Mouse (Mus musculus) neural tube, embryonic 14.5 days (tissue): ENCODE measurements around the gene Sema4c. TPM values are rescaled to one million over a fixed set of nuclear protein-coding genes. Genes with fewer than 3 reads are reported as not detected.
A peak's percentile ranks its signal among the peaks of the same experiment; 100 is the strongest.

Experiments used
- ATAC-seq: fragments of 200-750 bp; cut with Nextera tagmentation; 2 replicates; pipeline ENCODE4 v1.8.0; 2017; ENCODE audit warnings: low read depth, mild to moderate bottlenecking, moderate TSS enrichment, moderate library complexity
- H3K27ac ChIP-seq: fragments of 300-500 bp; sonication (generic); 2 replicates; pipeline ENCODE4 v1.5.1; 2014; ENCODE audit warnings: low read depth, mild to moderate bottlenecking, control low read depth, low read length, moderate library complexity, mixed read lengths
- H3K27me3 ChIP-seq: fragments of 300-500 bp; sonication (generic); 2 replicates; pipeline ENCODE4 v1.6.1; 2014; ENCODE audit warnings: low read length; ENCODE audit not compliant: control insufficient read depth, insufficient read depth
- H3K36me3 ChIP-seq: fragments of 300-500 bp; sonication (generic); 2 replicates; pipeline ENCODE4 v1.6.1; 2014; ENCODE audit warnings: low read length, mixed read lengths; ENCODE audit not compliant: control insufficient read depth, insufficient read depth
- H3K4me1 ChIP-seq: fragments of 300-500 bp; sonication (generic); 2 replicates; pipeline ENCODE4 v1.6.1; 2014; ENCODE audit warnings: low read length; ENCODE audit not compliant: control insufficient read depth, insufficient read depth
- H3K4me2 ChIP-seq: fragments of 300-500 bp; sonication (generic); 2 replicates; pipeline ENCODE4 v1.6.1; 2014; ENCODE audit warnings: mild to moderate bottlenecking, low read depth, low read length, control low read depth
- H3K4me3 ChIP-seq: fragments of 300-500 bp; sonication (generic); 2 replicates; pipeline ENCODE4 v1.5.1; 2014; ENCODE audit warnings: low read depth, low read length, control low read depth, mixed read lengths
- H3K9ac ChIP-seq: fragments of 300-500 bp; sonication (generic); replicated peaks from 2 replicates; pipeline ENCODE4 v1.6.1; 2014; ENCODE audit warnings: low read depth, mild to moderate bottlenecking, control low read depth, low read length, mixed read lengths
- H3K9me3 ChIP-seq: fragments of 300-500 bp; sonication (generic); 2 replicates; pipeline ENCODE4 v1.6.1; 2016; ENCODE audit warnings: low read length; ENCODE audit not compliant: control insufficient read depth
- WGBS: fragments of 180-500 bp; shearing (Covaris S2); extraction: QIAGEN DNeasy Blood & Tissue Kit; methylation state at CpG from one replicate; pipeline ENCODE4 v1.1.7; 2014; 5-methylcytosine and 5-hydroxymethylcytosine counted together
- polyA plus RNA-seq: library from polyadenylated mRNA; unstranded; fragments of >200 nt; fragmentation: Nextera tagmentation; extraction: Ambion mirVana; gene quantifications from 2 replicates; pipeline ENCODE4 v1.2.1, GENCODE M21; 2014

Gene Sema4c
- polyA plus RNA-seq, 1 experiment from 2014 or later, result 5.2 TPM

- no peak for ATAC-seq
Measured at GRCm38 (mm10) chr1:36593099-36593498, 35.0 kb upstream of the Sema4c start.

DNA sequence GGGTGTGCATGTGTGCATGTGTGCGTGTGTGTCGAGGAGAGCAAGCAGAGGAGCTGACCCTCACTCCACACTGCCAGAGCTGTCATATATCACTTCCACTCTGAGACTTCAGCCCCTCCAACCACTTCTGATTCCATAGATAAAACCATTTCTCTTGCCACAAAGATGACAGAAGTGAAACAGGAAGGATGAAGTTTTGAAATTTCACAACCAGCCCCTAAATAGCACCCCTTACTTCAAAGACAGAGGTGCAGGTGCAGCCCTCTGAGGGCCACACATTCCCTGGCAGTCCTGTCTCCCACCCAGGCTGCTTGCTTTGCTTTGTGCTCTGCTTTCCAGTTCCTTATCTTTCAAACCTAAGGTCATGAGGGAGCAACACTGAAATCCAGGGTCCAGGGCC lies 33.3 kb upstream of the Sema4c start:
- no peak overlapping the region for H3K4me2 ChIP-seq
- WGBS, result 75% methylated on average over 2 of the region's 2 CpGs
- peaks cover 4% of the 10 kb centered on the region; the same call in 1 of the 2 replicates for H3K4me1 ChIP-seq
- no peaks in the 10 kb centered on the region for H3K27me3 ChIP-seq
- no peak overlapping the region for H3K27ac ChIP-seq
- H3K36me3 ChIP-seq, result no peaks in the 10 kb centered on the region
- H3K9me3 ChIP-seq, result no peaks in the 10 kb centered on the region
- no peak for ATAC-seq
- H3K9ac ChIP-seq, result no peak overlapping the region
- H3K4me3 ChIP-seq, result no peak overlapping the region

More at GRCm38 (mm10) chr1:36593099-36593498, 35.0 kb upstream of the Sema4c start:
- WGBS, result 7% methylated on average over 1 of the region's 1 CpGs
- H3K4me3 ChIP-seq, result no peak overlapping the region
- H3K4me2 ChIP-seq, result no peak overlapping the region
- H3K9me3 ChIP-seq, result no peaks in the 10 kb centered on the region
- no peaks in the 10 kb centered on the region for H3K27me3 ChIP-seq
- H3K9ac ChIP-seq, result no peak overlapping the region
- no peak overlapping the region for H3K27ac ChIP-seq
- peaks cover 4% of the 10 kb centered on the region; the same call in 1 of the 2 replicates for H3K4me1 ChIP-seq
- H3K36me3 ChIP-seq, result no peaks in the 10 kb centered on the region

DNA sequence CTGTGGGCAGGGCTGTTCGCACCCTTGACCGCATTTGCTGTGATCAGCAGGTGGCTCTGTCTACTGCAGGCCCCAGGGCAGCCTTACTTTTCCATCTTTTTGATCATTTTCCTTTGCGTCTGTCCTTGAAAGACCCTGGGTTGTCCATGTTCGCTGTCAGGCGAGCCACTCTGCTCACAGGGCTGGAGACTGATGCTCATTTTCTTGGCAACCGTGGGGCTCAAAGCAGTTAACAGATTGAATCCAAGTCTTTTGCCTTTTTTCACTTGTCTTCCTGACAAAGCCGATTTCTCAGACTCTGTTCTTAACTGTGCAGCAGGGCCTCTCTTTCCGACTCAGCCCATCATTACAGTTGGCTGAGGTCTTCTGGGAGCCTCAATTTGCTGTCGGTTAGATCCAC lies 32.5 kb upstream of the Sema4c start:
- H3K27me3 ChIP-seq, result no peaks in the 10 kb centered on the region
- H3K4me2 ChIP-seq, result no peak overlapping the region
- H3K9ac ChIP-seq, result no peak overlapping the region
- H3K27ac ChIP-seq, result no peak overlapping the region
- no peaks in the 10 kb centered on the region for H3K9me3 ChIP-seq
- no peak overlapping the region for H3K4me3 ChIP-seq
- no peak for ATAC-seq
- no peaks in the 10 kb centered on the region for H3K36me3 ChIP-seq
- peaks cover 4% of the 10 kb centered on the region; the same call in 1 of the 2 replicates for H3K4me1 ChIP-seq
- WGBS, result 66% methylated on average over 9 of the region's 9 CpGs

DNA sequence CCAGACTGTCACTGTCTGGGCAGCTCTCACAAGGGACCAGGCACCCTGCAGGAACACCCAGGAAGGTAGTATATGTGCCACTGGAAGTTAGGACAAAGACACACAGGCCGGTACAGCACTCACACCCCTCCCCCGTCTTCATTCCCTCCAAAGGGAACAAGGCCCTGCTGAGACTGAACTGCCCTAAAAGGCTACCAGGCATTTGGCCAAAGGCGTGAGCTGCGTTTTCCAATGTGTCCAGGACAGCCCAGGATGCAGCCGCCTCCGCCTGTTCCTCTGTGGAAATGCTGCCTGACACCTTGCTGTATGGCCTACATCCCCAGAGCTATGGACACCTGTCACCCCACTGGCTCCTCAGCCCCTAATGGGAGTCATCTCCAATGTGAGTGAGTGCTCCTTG lies 31.3 kb upstream of the Sema4c start:
- H3K9ac ChIP-seq, result no peak overlapping the region
- no peaks in the 10 kb centered on the region; the same call in 1 of the 2 replicates for H3K4me1 ChIP-seq
- no peak overlapping the region for H3K4me3 ChIP-seq
- H3K27me3 ChIP-seq, result no peaks in the 10 kb centered on the region
- no peaks in the 10 kb centered on the region for H3K9me3 ChIP-seq
- no peak overlapping the region for H3K4me2 ChIP-seq
- WGBS, result 43% methylated on average over 6 of the region's 6 CpGs
- H3K27ac ChIP-seq, result no peak overlapping the region
- ATAC-seq, result no peak
- no peaks in the 10 kb centered on the region for H3K36me3 ChIP-seq

GRCm38 (mm10) chr1:36588476-36589450 lies 30.6 kb upstream of the Sema4c start:
- Histone ChIP-seq H3K4me2 (no peak overlapping the region), H3K36me3 (no peaks in the 10 kb centered on the region), H3K27me3 (no peaks in the 10 kb centered on the region), H3K27ac (peak overlapping the region; percentile 22; the same call in 1 of the 2 replicates), H3K4me1 (no peaks in the 10 kb centered on the region; the same call in 1 of the 2 replicates), H3K9ac (no peak overlapping the region), H3K4me3 (no peak overlapping the region), H3K9me3 (no peaks in the 10 kb centered on the region)
- ATAC-seq, result peak; percentile 62
- 64% methylated on average over 13 of the region's 13 CpGs for WGBS

DNA sequence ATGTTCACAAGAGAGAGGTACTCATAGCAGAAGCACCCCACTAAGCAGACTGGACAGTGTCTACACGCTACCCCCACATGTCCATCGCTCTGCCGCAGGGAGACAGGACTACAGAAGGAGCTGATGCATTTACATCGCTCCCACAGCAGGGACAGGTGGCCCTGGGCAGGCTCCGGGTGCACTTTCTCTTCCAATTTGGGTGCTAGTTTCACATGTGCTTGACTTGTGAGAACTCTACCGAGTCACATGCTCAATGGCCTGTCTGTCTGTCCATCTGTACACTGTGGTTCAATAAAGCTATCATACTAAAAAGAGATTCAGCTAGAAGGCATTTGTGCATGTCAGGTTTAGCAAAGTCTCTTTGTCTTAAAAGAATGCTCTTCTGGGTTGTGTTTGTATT lies 29.7 kb upstream of the Sema4c start:
- Histone ChIP-seq H3K4me1 (no peaks in the 10 kb centered on the region; the same call in 1 of the 2 replicates), H3K36me3 (no peaks in the 10 kb centered on the region), H3K27me3 (no peaks in the 10 kb centered on the region), H3K27ac (no peak overlapping the region), H3K9ac (no peak overlapping the region), H3K9me3 (no peaks in the 10 kb centered on the region), H3K4me3 (no peak overlapping the region), H3K4me2 (no peak overlapping the region)
- 87% methylated on average over 6 of the region's 6 CpGs for WGBS
- no peak for ATAC-seq

DNA sequence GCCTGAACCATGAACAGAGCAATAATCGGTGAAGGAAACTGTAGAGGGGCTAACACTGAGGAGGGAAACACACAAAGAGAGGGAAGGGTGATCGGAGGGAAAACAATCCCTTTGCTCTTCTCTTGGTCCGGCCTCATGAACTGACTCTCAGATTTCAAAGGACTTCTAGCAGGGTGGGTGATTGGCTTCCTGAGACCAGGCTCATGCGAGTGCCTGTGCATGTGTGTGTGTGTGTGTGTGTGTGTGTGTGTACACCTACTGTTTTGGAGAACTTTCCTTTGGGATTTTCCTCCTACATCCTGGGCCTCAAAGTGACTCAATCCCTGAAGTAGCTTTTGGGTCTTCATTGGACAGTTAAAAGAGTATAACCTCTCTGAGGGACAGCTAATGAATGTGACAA lies 28.1 kb upstream of the Sema4c start:
- H3K9me3 ChIP-seq, result no peaks in the 10 kb centered on the region
- 23% methylated on average over 4 of the region's 4 CpGs for WGBS

DNA sequence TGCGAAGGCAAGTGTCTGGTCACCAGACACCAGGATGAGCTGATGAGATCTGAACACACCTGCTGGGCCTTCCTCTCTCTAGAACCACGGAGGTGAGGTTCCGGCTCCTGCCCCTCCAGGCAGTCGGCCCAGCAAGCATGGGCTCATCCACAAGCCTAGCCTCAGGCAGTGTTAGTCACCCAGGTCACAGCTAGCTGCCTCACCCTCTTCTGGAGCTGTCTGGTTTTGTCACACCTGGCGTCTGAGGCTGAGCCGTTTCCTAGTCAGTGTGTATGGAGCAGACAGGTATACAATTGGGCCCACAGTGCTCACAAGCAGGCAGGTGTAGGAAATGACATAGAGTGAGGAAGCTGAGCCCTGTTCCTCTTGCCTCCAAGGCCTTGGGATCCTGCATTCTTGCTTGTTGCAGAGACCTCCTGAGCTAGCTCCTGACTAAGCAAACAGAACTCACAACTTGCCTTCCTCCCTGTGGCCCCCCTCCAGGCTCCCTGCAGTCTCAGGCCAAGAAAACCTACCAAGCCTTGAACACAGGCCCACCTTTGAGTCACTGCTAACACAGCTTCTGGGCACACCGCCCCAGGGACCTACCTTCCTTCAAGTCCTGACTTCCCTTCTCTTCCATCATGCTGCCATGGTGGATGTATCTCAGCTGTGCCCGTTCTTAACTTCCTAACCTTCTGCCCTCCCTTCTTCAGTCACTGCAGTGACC lies 25.4 kb upstream of the Sema4c start:
- Histone ChIP-seq H3K4me3 (no peak overlapping the region), H3K27me3 (no peaks in the 10 kb centered on the region), H3K36me3 (no peaks in the 10 kb centered on the region), H3K9ac (no peak overlapping the region), H3K4me2 (no peak overlapping the region), H3K4me1 (peaks cover 17% of the 10 kb centered on the region), H3K27ac (no peak overlapping the region), H3K9me3 (no peaks in the 10 kb centered on the region)
- ATAC-seq, result no peak
- 82% methylated on average over 8 of the region's 8 CpGs for WGBS

More for the DNA sequence above, 28.1 kb upstream of the Sema4c start:
- no peak for ATAC-seq
- Histone ChIP-seq H3K4me2 (no peak overlapping the region), H3K9ac (no peak overlapping the region), H3K27me3 (no peaks in the 10 kb centered on the region), H3K36me3 (no peaks in the 10 kb centered on the region), H3K27ac (no peak overlapping the region), H3K4me3 (no peak overlapping the region), H3K4me1 (peaks cover under 1% of the 10 kb centered on the region; the same call in 1 of the 2 replicates)

DNA sequence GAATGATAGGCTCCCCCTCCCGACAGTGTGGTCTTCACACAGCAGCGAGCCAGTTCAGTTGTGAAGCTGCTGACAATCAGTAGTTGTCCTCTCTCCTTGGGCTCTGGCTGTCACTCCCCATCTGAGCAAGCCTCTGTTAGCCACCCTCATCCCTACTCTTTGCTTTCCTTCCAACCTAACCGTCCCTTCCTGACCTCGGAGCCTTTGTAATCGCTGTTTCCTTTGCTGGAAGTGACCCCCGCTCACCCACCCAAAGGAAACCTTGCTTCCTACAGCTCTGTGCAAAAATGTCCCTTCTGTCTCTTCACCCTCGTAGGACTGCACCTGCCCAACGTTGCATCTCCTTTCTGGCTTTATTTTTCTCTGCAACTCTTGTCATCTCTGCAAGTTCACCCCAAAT lies 24.1 kb upstream of the Sema4c start:
- H3K9me3 ChIP-seq, result no peaks in the 10 kb centered on the region
- H3K36me3 ChIP-seq, result no peaks in the 10 kb centered on the region
- H3K27ac ChIP-seq, result no peak overlapping the region
- ATAC-seq, result no peak
- no peak overlapping the region for H3K4me3 ChIP-seq
- WGBS, result 77% methylated on average over 8 of the region's 8 CpGs
- no peak overlapping the region for H3K9ac ChIP-seq
- H3K4me2 ChIP-seq, result no peak overlapping the region
- H3K4me1 ChIP-seq, result peaks cover 17% of the 10 kb centered on the region
- H3K27me3 ChIP-seq, result no peaks in the 10 kb centered on the region
